26 mouse cellular contexts compared by ENCODE assay signal in the genomic region with DNA sequence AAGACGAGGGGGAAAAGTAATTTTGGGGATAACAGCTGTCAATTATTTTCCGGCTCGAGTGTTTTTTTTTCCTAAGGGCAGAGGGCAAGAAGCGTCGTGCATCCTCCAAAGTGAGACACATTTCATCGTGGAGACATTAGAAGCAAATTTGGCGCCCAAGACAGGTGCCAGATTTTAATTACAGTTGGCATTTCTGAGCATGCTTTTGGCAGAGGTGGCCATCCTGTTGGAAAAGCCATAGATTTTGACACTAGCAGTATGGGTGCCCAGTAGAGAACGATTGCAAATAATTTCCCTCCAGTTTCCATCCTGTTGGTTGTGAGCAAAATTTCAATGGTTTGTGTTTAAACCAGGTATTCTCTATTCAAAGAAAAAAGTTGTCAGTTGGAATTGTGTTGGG. TPM values are rescaled to one million over a fixed set of nuclear protein-coding genes. Genes with fewer than 3 reads are reported as not detected.
DNase-seq lines count a peak whose midpoint lies in the region; ATAC-seq and TF ChIP-seq lines count a peak whose summit lies in the region.
"Had no signal": no experiment of that assay in that cellular context is flagged by ENCODE, and none has a peak within 500 bp of the region (broad histone marks: within the 10 kb centered on the region; RNA-seq: fewer than 3 reads in every experiment).

No protein-coding gene starts in this region.

- no peak for ATAC-seq in hindbrain, postnatal 0 days
- ATAC-seq in cerebellum, adult (ENCODE audit: insufficient number of reproducible peaks, low FRiP score, low TSS enrichment): peak; percentile 61; the same call in 1 of the 2 replicates

- H3K36me3 ChIP-seq in hindbrain, postnatal 0 days (ENCODE audit: insufficient read depth, low read length): no peaks in the 10 kb centered on the region
- no peaks in the 10 kb centered on the region for H3K36me3 ChIP-seq in hindbrain, embryonic 10.5 days
- H3K36me3 ChIP-seq: heart, embryonic 13.5 days; hindbrain, embryonic 12.5 days; limb, embryonic 15.5 days; midbrain, embryonic 12.5 days; neural tube, embryonic 12.5 days had no signal

- H3K27me3 ChIP-seq in hindbrain, postnatal 0 days (ENCODE audit: insufficient read depth, low read length): no peaks in the 10 kb centered on the region
- no peaks in the 10 kb centered on the region for H3K27me3 ChIP-seq in hindbrain, embryonic 10.5 days (ENCODE audit: insufficient read depth, poor library complexity, severe bottlenecking)
- H3K27me3 ChIP-seq: CH12.LX; heart, embryonic 13.5 days; hindbrain, embryonic 12.5 days; midbrain, embryonic 12.5 days; neural tube, embryonic 12.5 days had no signal

- no peak overlapping the region for H3K9ac ChIP-seq in hindbrain, postnatal 0 days (replicated peaks; ENCODE audit: low read length)
- H3K9ac ChIP-seq: heart, embryonic 13.5 days; hindbrain, embryonic 12.5 days; limb, embryonic 15.5 days; liver, embryonic 14.5 days; lung, embryonic 14.5 days; midbrain, embryonic 12.5 days; neural tube, embryonic 12.5 days had no signal

- 48% methylated on average over 8 of the region's 8 CpGs for WGBS in hindbrain, postnatal 0 days
- WGBS in hindbrain, embryonic 10.5 days: 80% methylated on average over 8 of the region's 8 CpGs

- peak; percentile 41 for DNase-seq in hindbrain, postnatal 0 days (ENCODE audit: low spot score)
- DNase-seq in hindbrain, embryonic 10.5 days (ENCODE audit: low spot score): no peak
- peak; percentile 74 for DNase-seq in cerebellum, adult 8-10 months
- DNase-seq in cerebellum, postnatal 36 days: peak; percentile 71 to 78
- no peak for DNase-seq in embryo, embryonic 11 days
- DNase-seq in thymus, postnatal 4 days: no peak
- DNase-seq: adrenal gland, adult 8-10 months; B cell, adult 2 months; gastrocnemius, postnatal 25 days; heart, adult 18-20 months; heart, postnatal 14 days; kidney, adult 18-20 months; layer of hippocampus, adult 9-11 months; lung, embryonic 14.5 days; right cerebral cortex, postnatal 14 days; thymus, postnatal 14 days had no signal

- no peak overlapping the region for H3K4me2 ChIP-seq in hindbrain, postnatal 0 days (ENCODE audit: low read depth, low read length)
- H3K4me2 ChIP-seq: heart, embryonic 13.5 days; hindbrain, embryonic 12.5 days; limb, embryonic 15.5 days; lung, embryonic 14.5 days; midbrain, embryonic 12.5 days; neural tube, embryonic 12.5 days had no signal

- no peaks in the 10 kb centered on the region for H3K9me3 ChIP-seq in hindbrain, postnatal 0 days (ENCODE audit: low read length)
- H3K9me3 ChIP-seq in hindbrain, embryonic 10.5 days: no peaks in the 10 kb centered on the region
- H3K9me3 ChIP-seq: heart, embryonic 13.5 days; hindbrain, embryonic 12.5 days; limb, embryonic 15.5 days; neural tube, embryonic 12.5 days had no signal

- TF ChIP-seq CTCF in hindbrain, postnatal 0 days (IDR thresholded peaks at IDR 0.05; ENCODE audit: low read depth): no peak

- H3K4me1 ChIP-seq in hindbrain, postnatal 0 days (ENCODE audit: insufficient read depth, low read length): no peaks in the 10 kb centered on the region
- H3K4me1 ChIP-seq in hindbrain, embryonic 10.5 days (replicated peaks): no peaks in the 10 kb centered on the region
- H3K4me1 ChIP-seq: heart, embryonic 13.5 days; hindbrain, embryonic 12.5 days; limb, embryonic 15.5 days; midbrain, embryonic 12.5 days; neural tube, embryonic 12.5 days had no signal

- no peak overlapping the region for H3K4me3 ChIP-seq in hindbrain, postnatal 0 days (ENCODE audit: low read length)
- no peak overlapping the region for H3K4me3 ChIP-seq in hindbrain, embryonic 10.5 days
- H3K4me3 ChIP-seq: heart, embryonic 13.5 days; hindbrain, embryonic 12.5 days; left cerebral cortex, adult 2 months; limb, embryonic 15.5 days; midbrain, embryonic 12.5 days; neural tube, embryonic 12.5 days had no signal

- no peak overlapping the region for H3K27ac ChIP-seq in hindbrain, postnatal 0 days
- H3K27ac ChIP-seq in hindbrain, embryonic 10.5 days: no peak overlapping the region
- H3K27ac ChIP-seq: heart, embryonic 13.5 days; hindbrain, embryonic 12.5 days; kidney, postnatal 0 days; left cerebral cortex, adult 2 months; limb, embryonic 15.5 days; liver, embryonic 14.5 days; midbrain, embryonic 12.5 days; neural tube, embryonic 12.5 days had no signal

RNA-seq across cellular contexts. Expression of gene Clybl, which starts 32.1 kb away (rescaled TPM):
- 13.3 and 17.4 TPM in 2 replicates for total RNA-seq in hindbrain, postnatal 0 days (2014; rRNA removed)
- 26.7 and 29.9 TPM in 2 replicates for polyA plus RNA-seq in hindbrain, postnatal 0 days (2015; fragmentation: Nextera tagmentation; extraction: Ambion mirVana)
- 28.6 and 31.3 TPM in 2 replicates for polyA plus RNA-seq in hindbrain, embryonic 10.5 days (2016; fragmentation: Nextera tagmentation; extraction: Ambion mirVana)

Comparison
In these comparisons a context has a peak if more than half of its experiments do, and no peak if none do; other contexts are left out.
1. DNase-seq: peak in hindbrain, postnatal 0 days (single experiment), cerebellum, adult 8-10 months (single experiment) and cerebellum, postnatal 36 days (2 of 2); none in hindbrain, embryonic 10.5 days (single experiment), embryo, embryonic 11 days (single experiment) and thymus, postnatal 4 days (single experiment).